Mouse (Mus musculus) spleen, adult 12 weeks (tissue): ENCODE data around the gene Rflnb.

ENCODE experiments used
- DNase-seq: peaks from one replicate; pipeline ENCODE4 v3.0.0; 2022; ENCODE audit warnings: low spot score

The Rflnb gene

GRCm38 (mm10) chr11:76027139-76028071, at the start of gene Rflnb:
Rflnb (minus strand) TSS chr11:76027782.
- DNase-seq: peak; percentile 69

DNA sequence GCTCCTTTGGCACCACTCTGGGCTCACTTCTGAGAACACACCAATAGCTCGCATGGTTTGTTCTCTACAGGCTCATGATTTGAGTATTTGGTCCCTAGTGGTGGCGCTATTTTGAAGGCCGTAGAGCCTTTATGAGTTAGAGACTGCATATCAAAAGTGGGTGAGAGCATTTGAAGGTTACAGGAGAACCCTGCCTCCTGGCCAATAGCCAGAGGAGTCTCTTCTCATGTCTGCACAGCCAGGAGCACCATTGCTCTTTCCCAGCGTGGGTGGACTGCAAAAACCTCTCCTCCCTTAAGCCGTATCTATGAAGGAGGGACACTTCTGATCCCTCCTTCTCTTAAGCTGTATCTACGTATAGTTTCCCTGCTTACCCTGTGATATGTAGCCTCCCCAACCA, 49.8 kb upstream of the Rflnb start:
- DNase-seq: no peak

GRCm38 (mm10) chr11:76074296-76075093, 46.9 kb upstream of the Rflnb start:
- no peak for DNase-seq

DNA sequence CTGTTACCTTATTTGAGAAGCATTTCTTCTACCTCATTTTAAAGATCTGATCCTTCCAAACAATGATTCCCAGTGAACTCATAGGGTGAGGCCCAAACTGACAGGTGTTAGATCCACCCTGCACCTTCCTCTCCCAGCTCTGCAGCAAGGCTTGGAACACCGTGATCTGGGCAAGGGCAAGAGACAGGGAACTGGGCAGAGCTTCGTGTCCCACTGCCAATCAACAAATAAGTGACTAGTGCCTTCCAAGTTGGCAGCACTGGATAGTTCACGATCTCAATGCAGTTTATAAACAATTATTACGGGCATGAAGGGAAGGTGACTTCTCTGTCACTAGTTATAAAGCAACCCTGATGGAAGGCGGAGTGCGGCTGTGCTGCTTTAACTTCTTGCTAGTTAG, 42.2 kb upstream of the Rflnb start:
- no peak for DNase-seq

DNA sequence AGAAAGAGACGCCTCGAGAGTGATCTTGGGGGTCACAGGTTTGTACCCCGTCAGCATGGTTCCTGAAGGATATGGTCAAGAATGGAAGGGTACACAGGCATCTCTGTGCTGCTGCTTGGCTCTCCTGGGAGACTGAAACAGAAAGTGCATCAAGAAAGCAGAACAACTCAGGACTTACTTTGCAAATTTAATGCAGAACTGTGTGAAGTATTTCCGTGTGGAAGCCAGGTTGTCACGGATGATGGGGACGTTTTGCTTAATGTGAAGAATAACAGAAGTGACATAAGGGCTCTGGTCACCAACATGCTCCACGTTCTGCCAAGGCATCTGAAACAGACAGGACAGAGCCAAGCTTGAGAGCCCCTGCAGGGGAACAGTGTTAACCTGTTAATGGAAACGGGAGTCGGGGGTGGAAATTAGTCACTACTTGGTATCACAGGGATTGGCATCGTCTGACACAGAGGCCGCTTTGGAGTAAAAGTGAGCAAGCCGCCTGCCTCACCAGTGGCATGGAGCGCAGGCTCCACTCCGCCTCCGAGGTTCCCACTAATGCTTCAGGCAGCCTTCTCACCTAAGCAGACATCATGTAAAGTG, 39.1 kb upstream of the Rflnb start:
- DNase-seq: peak; percentile 2

GRCm38 (mm10) chr11:76065521-76066095, 38.0 kb upstream of the Rflnb start:
- no peak for DNase-seq

DNA sequence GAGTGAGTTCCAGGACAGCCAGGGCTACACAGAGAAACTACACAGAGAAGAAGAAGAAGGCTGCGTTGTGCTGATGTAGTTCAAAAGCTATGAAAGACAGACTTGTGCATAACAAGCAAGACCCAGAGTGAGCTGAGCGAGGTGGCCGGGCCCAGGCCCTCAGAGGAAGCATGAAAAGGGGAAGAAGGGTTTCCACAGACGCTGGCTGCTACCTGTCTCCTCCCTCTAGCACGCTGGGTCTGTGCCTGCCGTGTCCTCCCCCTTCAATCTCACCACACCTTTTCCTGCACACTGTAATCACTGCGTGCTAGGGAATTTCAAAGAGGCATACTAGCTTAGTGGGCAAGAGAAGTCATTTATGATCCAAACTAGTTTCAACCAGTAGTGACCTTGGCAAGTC, 36.8 kb upstream of the Rflnb start:
- DNase-seq: no peak

DNA sequence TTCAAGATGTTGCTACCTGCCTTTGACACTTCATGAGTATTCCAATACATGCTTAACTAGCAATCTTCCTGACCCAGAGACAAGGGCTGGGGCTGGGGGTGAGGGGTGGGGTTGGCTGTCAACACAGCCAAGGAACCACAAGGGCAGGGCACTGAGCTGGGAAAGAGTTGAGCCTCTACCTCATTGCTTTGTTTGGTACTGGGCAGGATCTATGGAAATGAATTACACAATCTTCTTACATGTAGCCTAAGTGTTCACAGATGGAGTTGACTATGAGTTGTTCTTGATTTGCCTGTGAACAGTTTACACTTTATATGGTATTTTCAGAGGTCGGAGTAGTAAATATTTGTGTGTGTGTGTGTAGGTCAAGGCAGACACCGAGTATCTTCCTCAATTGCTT, 33.3 kb upstream of the Rflnb start:
- no peak for DNase-seq

DNA sequence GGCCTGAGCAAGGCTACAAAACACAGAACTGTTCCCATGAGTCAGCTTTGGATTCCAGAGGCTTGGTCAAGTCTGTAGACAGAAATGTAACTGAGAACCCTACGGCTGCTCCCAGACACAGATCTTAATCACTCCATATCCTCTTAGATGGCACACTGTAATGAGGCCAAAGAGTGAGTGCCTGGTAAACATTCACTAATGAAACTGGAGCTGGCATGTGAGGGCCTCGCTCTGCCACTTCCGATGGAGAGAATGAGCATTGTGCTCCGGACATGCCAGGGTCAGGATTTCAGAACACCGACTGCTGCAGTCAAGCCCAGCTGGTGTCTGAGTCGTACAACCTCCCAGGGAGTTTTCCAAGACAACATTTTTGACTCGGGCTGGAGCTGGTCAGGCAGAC, 32.4 kb upstream of the Rflnb start:
- no peak for DNase-seq

- DNase-seq: no peak
Observed at GRCm38 (mm10) chr11:76056487-76056886, 28.9 kb upstream of the Rflnb start.

- no peak for DNase-seq
Observed at GRCm38 (mm10) chr11:76052496-76052895, 24.9 kb upstream of the Rflnb start.

DNA sequence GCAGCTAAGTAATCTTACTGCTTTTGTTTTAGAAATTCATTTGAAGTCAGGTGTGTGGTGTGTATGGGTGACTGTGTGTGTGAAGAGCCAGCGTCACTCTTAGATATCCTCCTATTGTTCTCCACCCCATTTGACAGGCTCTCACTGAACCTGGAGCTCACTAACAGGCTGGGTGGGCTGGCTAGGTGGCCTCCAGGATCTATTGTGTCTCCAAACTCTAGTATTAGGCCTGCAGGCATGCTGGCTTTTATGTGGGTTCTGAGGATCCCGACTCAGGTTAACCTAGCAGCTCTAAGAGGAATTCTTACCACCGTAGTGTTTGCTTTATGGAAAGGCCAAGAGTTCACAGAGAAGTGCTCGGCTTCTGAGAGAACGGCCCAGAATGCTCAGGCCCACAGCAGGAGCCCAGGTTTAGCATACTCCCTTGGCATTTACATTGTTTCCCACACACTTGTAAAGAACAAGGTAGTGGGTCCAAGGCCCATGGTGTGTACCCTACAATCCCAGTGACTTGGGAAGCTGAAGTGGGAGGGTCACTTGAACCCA, 23.5 kb upstream of the Rflnb start:
- no peak for DNase-seq

- DNase-seq: no peak
Observed at GRCm38 (mm10) chr11:76050509-76050908, 22.9 kb upstream of the Rflnb start.

DNA sequence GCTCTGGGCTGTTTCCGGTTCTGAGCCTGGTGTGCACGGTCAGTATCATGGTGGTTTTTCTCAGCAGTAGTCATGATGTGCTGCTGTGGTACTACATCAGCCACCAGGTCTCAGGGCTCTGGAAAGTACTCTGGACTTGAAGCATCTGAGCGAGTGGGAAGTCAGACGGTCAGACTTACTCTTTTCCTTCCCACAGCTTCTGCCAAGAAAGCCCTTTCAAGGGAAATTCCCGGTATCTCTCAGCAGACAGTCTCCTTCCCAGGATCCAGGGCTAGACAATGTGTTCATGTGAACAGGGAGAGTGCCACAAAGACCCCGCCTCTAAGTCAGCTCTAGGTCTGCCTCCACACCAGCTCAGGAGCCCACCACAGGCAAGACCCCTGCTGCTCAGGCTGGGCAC, 17.8 kb upstream of the Rflnb start:
- DNase-seq: no peak

DNA sequence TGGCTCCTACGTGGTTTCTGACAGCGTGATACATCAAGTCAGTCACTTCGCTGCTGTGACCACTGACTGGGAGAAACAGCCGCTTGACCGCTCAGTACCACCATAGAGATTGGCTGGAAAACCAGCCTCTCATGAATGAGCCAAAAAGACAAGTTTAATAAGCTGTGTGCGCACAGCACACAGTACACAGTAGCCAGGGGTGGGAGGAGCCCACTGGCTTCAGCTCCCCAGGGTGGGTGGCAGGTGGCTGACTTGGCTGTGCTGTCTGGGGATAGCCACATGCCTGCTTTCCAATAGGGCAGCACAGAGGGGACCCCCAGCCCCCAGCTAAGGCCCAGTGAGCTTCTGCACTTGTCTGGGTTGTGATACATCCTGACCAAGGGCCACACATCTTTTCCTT, 16.9 kb upstream of the Rflnb start:
- DNase-seq: no peak

DNA sequence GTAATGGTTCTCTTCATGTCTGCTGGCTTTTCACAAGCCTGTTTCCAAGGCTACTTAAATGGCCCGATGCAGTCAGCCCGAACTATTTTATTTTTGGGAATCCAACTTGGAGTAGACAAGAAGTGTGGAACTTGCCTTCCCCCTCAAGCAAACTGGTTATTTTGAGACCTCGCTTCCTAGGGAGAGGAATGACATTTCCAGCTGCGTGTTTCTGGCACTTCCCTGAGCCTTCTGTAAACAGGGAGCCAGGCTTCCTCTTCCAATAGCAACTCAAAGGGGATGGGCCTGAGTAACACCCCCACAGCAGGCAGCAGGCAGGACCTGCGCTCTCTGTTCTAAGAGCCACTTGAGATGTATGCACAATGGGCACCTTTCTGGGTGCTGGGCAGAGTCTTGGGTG, 15.3 kb upstream of the Rflnb start:
- no peak for DNase-seq

GRCm38 (mm10) chr11:76042041-76042638, 14.6 kb upstream of the Rflnb start:
- no peak for DNase-seq

DNA sequence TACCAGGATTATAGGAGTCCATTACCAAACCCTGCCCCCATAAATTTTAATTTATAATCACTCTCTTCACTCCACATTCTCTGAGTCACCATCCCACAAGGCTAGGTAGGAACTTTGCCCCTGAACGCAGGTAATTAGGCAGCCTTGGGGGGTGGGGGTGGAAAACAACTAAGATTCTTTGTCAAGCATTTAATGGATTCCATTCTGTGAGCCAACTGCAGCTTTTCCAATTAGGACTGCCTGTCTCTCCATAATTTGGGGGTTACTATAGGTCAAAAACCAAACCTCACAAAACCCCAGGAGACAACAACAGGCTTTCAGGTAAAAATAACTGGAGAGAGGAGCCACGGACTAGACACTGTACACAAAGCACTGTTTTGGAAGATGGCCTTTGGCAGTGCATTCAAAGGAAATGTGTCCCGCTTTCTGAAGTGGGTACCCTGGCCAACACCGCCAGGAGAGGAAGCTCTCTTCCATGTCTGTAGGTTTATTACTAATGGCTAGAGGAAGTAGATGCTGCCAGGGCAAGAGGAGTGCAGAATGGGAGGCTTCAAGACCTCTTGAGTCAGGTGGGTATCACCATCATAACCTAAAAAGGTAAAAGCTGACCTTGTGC, 13.3 kb upstream of the Rflnb start:
- DNase-seq: no peak

DNA sequence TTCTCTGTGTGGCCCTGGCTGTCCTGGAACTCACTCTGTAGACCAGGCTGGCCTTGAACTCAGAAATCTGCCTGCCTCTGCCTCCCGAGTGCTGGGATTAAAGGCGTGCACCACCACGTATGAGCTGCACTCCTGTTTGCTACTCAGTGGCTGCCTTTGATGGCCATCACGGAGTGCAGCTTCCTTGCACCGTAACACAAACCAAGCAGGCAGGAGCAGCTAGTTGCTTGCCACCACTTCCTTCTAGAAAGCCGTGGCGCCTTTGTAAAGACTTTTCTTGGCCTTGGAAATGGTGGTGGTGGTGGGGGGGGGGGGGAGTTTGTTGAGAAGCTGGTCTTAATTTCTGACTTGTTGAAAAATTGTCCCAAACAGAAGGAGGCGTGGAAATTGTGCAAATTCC, 12.5 kb upstream of the Rflnb start:
- no peak for DNase-seq

DNA sequence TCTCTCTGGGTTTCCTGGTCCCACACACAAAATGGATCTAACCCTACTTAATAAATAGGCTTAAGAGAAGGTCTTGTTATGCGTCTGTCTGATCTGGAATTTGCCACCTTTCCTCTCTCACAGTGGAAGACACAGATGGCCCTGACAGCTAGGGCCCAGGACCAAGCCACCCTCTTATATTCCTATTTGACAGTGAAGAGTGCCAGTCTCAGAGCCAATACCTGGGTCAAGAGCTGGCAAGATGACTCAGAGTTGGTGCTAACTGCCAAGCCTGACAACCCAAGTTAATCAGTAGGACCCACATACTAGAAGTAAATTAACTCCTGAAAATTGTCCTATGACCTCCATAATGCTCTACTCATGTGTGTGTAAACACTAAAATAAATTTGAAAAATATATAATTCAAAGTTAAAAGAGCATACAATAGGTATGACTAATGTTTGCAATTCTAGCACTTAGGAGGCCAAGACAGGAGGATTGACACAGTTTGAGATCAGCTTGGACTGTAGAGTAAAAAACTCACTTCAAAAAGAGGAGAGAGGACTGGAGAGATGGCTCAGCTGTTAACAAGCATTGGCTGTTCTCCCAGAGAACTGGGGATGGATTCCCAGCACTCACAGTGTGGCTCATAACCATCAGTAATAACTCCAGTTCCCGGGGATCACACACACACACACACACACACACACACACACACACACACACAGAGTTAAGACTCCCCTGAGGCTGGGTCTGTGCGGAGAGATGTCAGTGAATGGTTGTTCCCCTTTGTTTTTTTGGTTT, 11.9 kb upstream of the Rflnb start:
- DNase-seq: no peak
